Mouse (Mus musculus): Measurements from ENCODE around the gene Abtb2. TPM values are rescaled to one million over a fixed set of nuclear protein-coding genes. Genes with fewer than 3 reads are reported as not detected.
A peak's percentile ranks its signal among the peaks of the same experiment; 100 is the strongest.

The Abtb2 gene
- polyA plus RNA-seq, 1 experiment, result 10.4 TPM

DNA sequence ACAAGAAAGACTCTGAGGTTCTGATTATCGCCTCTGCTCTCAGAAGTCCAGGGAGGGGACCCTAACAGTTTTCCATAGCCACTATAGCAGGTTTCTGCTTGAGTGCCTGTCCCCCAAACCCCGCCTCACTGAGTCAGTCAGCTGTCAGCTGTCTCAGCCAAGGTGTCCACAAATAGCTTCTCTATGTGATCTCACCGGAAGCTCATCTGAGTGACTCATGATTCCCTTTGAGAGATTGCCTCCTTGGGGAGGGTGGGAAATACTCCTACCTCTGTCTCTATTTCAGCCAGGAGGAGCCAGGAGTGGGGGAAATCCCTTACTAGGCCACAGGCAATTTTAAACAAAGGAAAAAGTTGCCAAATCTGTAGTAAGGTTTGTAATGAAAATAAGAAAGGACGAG is 96.0 kb downstream of the Abtb2 start:
- DNase-seq, result no peak
- WGBS, result 29% methylated on average over 4 of the region's 4 CpGs
- no peak for TF ChIP-seq POLR2A (IDR thresholded peaks at IDR 0.05; ENCODE audit: borderline replicate concordance, extremely low read depth, low read depth, low read length)
- Histone ChIP-seq H3K4me3 (replicated peaks; ENCODE audit: extremely low read depth, low read depth, low read length) (no peak overlapping the region), H3K4me1 (ENCODE audit: control insufficient read depth, insufficient read depth, low read length) (no peaks in the 10 kb centered on the region; the same call in 1 of the 2 replicates)

DNA sequence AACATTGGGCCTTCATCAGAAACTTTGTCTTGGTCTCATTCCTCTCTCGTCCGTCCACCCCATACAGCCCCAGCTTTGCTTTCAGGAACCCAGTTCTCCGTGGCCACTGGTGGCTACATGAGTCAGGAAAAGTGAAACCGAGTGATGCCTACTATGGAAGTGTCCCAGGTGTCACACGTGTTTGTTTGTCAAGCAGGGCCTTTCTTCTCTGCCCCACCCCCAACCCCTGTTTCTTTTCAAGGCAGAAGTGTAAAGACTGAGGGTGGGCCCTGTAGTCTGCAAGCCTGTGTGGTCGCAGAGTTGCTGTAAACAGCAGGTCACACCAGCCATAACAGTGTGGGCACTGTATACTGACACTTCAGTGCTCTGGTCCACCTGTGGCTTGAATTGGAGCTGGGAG is 98.2 kb downstream of the Abtb2 start:
- Histone ChIP-seq H3K4me3 (replicated peaks; ENCODE audit: extremely low read depth, low read depth, low read length) (no peak overlapping the region), H3K4me1 (ENCODE audit: control insufficient read depth, insufficient read depth, low read length) (no peaks in the 10 kb centered on the region; the same call in 1 of the 2 replicates)
- WGBS, result 67% methylated on average over 6 of the region's 6 CpGs
- TF ChIP-seq CTCF (IDR thresholded peaks at IDR 0.05; ENCODE audit: insufficient read depth, low read length) (no peak), POLR2A (IDR thresholded peaks at IDR 0.05; ENCODE audit: borderline replicate concordance, extremely low read depth, low read depth, low read length) (no peak)
- DNase-seq, result no peak

DNA sequence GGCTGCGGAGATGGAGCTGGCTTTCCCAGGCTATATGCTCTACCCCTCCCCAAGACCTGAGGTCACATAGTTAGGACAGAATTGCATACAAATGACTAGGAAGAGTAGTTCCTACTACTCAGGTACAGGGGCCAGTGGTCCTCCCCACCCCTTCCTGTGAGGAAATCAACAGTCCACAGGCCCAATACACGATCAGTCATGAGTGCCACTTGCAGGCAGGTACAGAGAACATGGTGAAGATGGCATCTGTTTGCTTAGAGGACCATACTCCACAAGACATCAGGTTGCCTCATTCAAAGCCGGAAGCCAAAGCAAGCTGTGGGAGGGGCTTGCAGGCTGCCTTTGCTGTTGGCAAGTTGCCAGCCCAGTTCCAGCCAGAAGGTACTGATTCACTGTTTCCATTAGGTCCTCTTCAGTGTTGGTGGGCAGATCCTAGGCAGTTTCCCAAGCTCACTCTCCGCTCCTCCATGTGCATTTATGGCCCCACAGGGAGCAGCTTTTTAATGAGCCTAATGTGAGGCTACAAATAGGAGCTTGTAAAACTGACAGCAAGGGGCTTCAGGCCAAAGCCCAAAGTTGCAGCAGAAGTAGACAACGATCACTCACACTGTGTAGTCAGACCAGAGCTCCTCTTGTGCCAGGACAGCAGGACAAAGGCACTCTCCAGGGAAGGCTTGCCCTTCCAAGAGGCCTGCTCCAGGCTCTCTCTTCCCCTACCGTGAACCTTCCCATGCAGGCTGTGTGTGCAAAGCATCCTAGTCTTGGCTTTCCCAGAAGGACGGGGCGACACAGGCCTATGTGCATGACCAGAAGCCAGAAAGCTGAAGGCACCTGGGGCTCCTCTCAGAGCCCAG is 102.1 kb downstream of the Abtb2 start:
- no peaks in the 10 kb centered on the region for H3K4me1 ChIP-seq (ENCODE audit: control insufficient read depth, insufficient read depth, low read length)

DNA sequence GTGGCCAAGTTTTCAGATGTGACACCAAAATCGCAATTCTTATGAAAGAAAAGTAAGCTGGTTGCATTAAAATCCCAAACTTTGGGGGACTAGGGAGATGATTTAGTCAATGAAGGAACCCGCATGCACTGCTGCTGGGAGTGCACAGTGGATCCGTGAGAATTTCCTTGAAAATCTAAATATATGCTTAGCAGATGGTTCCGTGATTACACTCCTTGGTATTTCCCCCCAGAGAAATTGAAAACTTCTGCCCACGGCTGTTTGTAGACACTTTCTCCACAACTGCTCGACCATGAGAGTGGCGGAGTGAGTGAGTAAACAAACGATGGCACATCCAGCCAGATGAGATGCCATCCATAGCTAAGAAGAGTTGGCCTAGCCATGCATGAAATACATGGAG is 102.8 kb downstream of the Abtb2 start:
- H3K4me1 ChIP-seq (ENCODE audit: control insufficient read depth, insufficient read depth, low read length), result no peaks in the 10 kb centered on the region
- WGBS, result 71% methylated on average over 8 of the region's 8 CpGs
- DNase-seq, result no peak
- no peak overlapping the region for H3K4me3 ChIP-seq (replicated peaks; ENCODE audit: extremely low read depth, low read depth, low read length)
- TF ChIP-seq CTCF (IDR thresholded peaks at IDR 0.05; ENCODE audit: insufficient read depth, low read length), result no peak
- TF ChIP-seq POLR2A (IDR thresholded peaks at IDR 0.05; ENCODE audit: borderline replicate concordance, extremely low read depth, low read depth, low read length), result no peak

More for the DNA sequence above, 102.1 kb downstream of the Abtb2 start:
- DNase-seq, result no peak
- no peak overlapping the region for H3K4me3 ChIP-seq (replicated peaks; ENCODE audit: extremely low read depth, low read depth, low read length)
- TF ChIP-seq CTCF (IDR thresholded peaks at IDR 0.05; ENCODE audit: insufficient read depth, low read length) (no peak), POLR2A (IDR thresholded peaks at IDR 0.05; ENCODE audit: borderline replicate concordance, extremely low read depth, low read depth, low read length) (no peak)
- 69% methylated on average over 8 of the region's 8 CpGs for WGBS

DNA sequence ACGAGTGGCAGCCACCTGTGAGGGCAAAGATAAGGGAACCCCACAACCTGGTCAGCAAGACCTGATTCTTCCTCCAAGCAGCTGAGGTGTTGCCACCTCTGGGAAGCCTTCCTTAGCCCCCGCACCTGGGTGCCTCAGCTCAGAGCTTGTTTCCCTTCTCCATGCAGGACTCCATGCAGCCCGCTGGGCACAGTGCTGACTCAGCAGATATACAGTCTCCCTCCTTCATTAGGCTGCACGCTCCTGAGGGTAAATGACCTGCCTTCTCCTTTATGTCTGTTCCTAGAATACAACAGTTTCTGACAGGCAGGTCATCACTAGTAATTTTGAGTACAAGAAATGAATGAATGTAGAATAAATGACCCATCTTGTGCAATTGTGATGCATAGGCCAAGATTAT is 103.5 kb downstream of the Abtb2 start:
- 95% methylated on average over 4 of the region's 4 CpGs for WGBS
- no peak for DNase-seq
- Histone ChIP-seq H3K4me3 (replicated peaks; ENCODE audit: extremely low read depth, low read depth, low read length) (no peak overlapping the region), H3K4me1 (ENCODE audit: control insufficient read depth, insufficient read depth, low read length) (no peaks in the 10 kb centered on the region)
- no peak for TF ChIP-seq POLR2A (IDR thresholded peaks at IDR 0.05; ENCODE audit: borderline replicate concordance, extremely low read depth, low read depth, low read length)
- TF ChIP-seq CTCF (IDR thresholded peaks at IDR 0.05; ENCODE audit: insufficient read depth, low read length), result no peak

DNA sequence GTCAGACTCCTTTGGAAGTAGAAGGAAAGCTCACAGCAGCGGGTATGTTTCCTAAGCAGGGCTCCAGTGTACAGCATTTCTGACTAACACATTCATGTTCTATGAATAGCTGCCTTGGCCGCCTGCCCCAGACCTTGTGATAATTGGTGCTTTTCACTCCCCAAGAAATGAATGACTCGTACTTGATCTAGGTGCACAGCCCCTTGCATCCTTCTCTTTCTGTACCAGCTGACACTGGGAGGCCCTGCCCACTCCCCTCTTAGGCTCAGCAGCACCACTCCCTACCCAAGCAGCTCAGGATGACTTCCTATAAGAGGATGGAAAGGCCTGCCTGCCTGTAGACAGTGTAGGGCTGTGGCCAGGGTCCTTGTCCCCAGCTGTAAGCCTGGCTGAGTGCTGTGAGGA is 104.2 kb downstream of the Abtb2 start:
- H3K4me3 ChIP-seq (replicated peaks; ENCODE audit: extremely low read depth, low read depth, low read length), result no peak overlapping the region
- no peak for TF ChIP-seq CTCF (IDR thresholded peaks at IDR 0.05; ENCODE audit: insufficient read depth, low read length)
- no peak for TF ChIP-seq POLR2A (IDR thresholded peaks at IDR 0.05; ENCODE audit: borderline replicate concordance, extremely low read depth, low read depth, low read length)
- peak; percentile 22 for DNase-seq
- no peaks in the 10 kb centered on the region for H3K4me1 ChIP-seq (ENCODE audit: control insufficient read depth, insufficient read depth, low read length)
- WGBS, result 43% methylated on average over 3 of the region's 3 CpGs

DNA sequence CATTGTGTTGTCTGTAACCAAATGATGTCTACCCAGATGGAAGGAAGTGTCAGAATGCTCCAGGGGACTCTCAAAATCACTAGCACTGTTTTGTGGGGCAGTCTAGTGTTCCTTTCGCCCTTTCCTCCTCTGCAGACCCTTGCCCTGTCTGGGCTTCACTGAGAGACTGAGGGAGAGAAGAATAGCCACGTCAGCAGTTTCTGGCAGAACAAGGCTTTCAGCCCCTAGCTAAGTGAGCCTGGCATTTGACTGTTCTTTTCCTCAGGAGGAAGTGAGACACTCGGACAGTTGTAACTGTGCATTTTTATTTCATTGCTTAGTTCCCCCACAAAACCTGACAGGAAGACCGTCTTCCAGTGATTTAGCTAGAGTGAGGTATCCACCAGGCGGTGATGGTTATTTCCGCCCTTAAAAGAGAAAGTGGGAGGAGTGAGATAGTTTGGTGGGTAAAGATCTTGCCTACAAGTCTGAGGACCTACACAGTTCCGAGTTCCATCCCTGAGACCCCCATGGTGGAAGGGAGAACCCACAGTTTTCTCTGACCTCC is 106.5 kb downstream of the Abtb2 start:
- no peak for DNase-seq
- 78% methylated on average over 7 of the region's 7 CpGs for WGBS
- TF ChIP-seq POLR2A (IDR thresholded peaks at IDR 0.05; ENCODE audit: borderline replicate concordance, extremely low read depth, low read depth, low read length) (no peak), CTCF (IDR thresholded peaks at IDR 0.05; ENCODE audit: insufficient read depth, low read length) (no peak)
- no peak overlapping the region for H3K4me3 ChIP-seq (replicated peaks; ENCODE audit: extremely low read depth, low read depth, low read length)
- no peaks in the 10 kb centered on the region for H3K4me1 ChIP-seq (ENCODE audit: control insufficient read depth, insufficient read depth, low read length)

DNA sequence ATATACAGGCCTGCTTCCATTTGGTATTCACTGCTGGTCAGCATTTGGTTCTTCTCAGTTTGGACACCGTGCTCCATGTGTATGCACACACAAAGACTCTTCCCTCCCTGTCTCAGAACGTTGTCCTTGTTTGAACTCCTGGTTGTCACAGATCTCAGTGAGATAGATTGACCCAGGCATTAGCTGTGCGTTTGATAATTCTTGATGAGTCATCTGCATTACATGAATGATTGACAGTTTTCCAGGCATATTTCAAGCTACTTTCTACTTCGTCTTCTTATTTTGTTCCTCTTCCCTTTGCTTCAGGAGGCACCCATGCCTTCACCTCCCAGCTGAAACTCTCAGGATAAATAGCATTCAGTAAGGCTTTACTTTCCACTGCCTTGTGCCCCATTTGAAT is 107.5 kb downstream of the Abtb2 start:
- WGBS, result 60% methylated on average over 4 of the region's 4 CpGs
- TF ChIP-seq CTCF (IDR thresholded peaks at IDR 0.05; ENCODE audit: insufficient read depth, low read length) (no peak), POLR2A (IDR thresholded peaks at IDR 0.05; ENCODE audit: borderline replicate concordance, extremely low read depth, low read depth, low read length) (no peak)
- DNase-seq, result no peak
- no peaks in the 10 kb centered on the region for H3K4me1 ChIP-seq (ENCODE audit: control insufficient read depth, insufficient read depth, low read length)
- no peak overlapping the region for H3K4me3 ChIP-seq (replicated peaks; ENCODE audit: extremely low read depth, low read depth, low read length)

DNA sequence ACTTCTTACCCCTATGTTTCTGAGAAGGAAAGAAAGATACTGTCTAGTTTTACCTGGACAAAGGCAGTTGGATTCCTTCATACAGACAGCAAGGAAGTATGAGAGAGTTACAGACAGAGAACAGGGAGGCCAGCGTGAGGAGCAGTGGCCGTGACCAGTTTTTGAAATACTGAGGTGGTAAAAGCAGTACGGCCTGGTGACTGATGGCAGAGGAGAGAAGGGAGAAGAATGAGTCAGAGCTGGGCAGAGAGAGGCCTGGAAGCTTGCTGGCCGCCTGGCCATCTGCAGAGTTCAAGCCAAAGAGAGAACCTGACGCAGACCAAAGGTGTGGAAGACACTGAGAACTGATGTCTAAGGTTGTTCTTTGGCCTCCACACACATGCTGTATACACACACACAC is 109.3 kb downstream of the Abtb2 start:
- Histone ChIP-seq H3K4me3 (replicated peaks; ENCODE audit: extremely low read depth, low read depth, low read length) (no peak overlapping the region), H3K4me1 (ENCODE audit: control insufficient read depth, insufficient read depth, low read length) (no peaks in the 10 kb centered on the region)
- DNase-seq, result no peak
- WGBS, result 86% methylated on average over 5 of the region's 5 CpGs
- TF ChIP-seq CTCF (IDR thresholded peaks at IDR 0.05; ENCODE audit: insufficient read depth, low read length), result no peak
- TF ChIP-seq POLR2A (IDR thresholded peaks at IDR 0.05; ENCODE audit: borderline replicate concordance, extremely low read depth, low read depth, low read length), result no peak

DNA sequence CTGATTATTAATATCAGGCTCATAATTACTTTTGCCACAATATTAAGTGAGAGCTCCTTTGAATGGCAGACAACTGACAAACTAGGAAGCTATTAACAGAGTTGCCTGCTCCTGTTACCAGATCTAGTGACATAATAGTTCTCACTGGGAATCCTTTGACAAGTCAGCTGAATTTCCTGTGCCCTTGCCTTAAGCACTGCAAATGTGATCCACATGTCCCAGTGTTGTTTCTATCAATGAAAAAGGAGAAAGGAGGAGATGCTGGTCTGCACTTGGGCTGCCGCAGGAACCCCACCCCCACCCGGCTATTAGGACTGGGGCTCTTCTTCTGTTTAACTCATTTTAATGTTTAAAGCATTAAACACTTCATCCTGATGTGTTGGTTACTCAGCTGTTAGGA is 110.7 kb downstream of the Abtb2 start:
- Histone ChIP-seq H3K4me3 (replicated peaks; ENCODE audit: extremely low read depth, low read depth, low read length) (no peak overlapping the region), H3K4me1 (ENCODE audit: control insufficient read depth, insufficient read depth, low read length) (no peaks in the 10 kb centered on the region)
- no peak for DNase-seq
- 65% methylated on average over 2 of the region's 2 CpGs for WGBS
- no peak for TF ChIP-seq POLR2A (IDR thresholded peaks at IDR 0.05; ENCODE audit: borderline replicate concordance, extremely low read depth, low read depth, low read length)
- no peak for TF ChIP-seq CTCF (IDR thresholded peaks at IDR 0.05; ENCODE audit: insufficient read depth, low read length)
